Mouse (Mus musculus): ENCODE data around the gene Snap91. TPM values are rescaled to one million over a fixed set of nuclear protein-coding genes. Genes with fewer than 3 reads are reported as not detected.

Snap91 gene
- polyA plus RNA-seq, 1 experiment from 2014 or later, result 4.0 TPM

- no peak overlapping the region for H3K4me3 ChIP-seq (ENCODE audit: low read depth, low read length)
- peak overlapping the region; percentile 58; the same call in 1 of the 2 replicates for H3K4me2 ChIP-seq (replicated peaks; ENCODE audit: low read depth)
- TF ChIP-seq CTCF (IDR thresholded peaks at IDR 0.05; ENCODE audit: low read depth), result no peak
- no peaks in the 10 kb centered on the region for H3K9me3 ChIP-seq (ENCODE audit: control insufficient read depth)
- WGBS, result 42% methylated on average over 5 of the region's 5 CpGs
- no peak overlapping the region for H3K27ac ChIP-seq (ENCODE audit: low read depth, low read length)
- ATAC-seq, result no peak
- H3K27me3 ChIP-seq (replicated peaks; ENCODE audit: control insufficient read depth, insufficient read depth, low read length), result peaks cover 5% of the 10 kb centered on the region; the same call in 1 of the 2 replicates
- H3K36me3 ChIP-seq (ENCODE audit: control insufficient read depth, insufficient read depth), result no peaks in the 10 kb centered on the region
- H3K4me1 ChIP-seq (replicated peaks; ENCODE audit: control insufficient read depth, insufficient read depth, low read length), result no peaks in the 10 kb centered on the region
- no peak overlapping the region for H3K9ac ChIP-seq (ENCODE audit: low read depth, low read length)
These were observed 136.4 kb downstream of the Snap91 start for GRCm38 (mm10) chr9:86744041-86744440.

- Histone ChIP-seq H3K4me2 (replicated peaks; ENCODE audit: low read depth) (peak within 1 kb of the TSS; percentile 58), H3K27ac (ENCODE audit: low read depth, low read length) (no peak within 1 kb of the TSS), H3K9me3 (ENCODE audit: control insufficient read depth) (no peaks in the 10 kb centered on the region), H3K9ac (ENCODE audit: low read depth, low read length) (no peak within 1 kb of the TSS), H3K36me3 (ENCODE audit: control insufficient read depth, insufficient read depth) (no peaks in the 10 kb centered on the region), H3K4me1 (replicated peaks; ENCODE audit: control insufficient read depth, insufficient read depth, low read length) (no peaks in the 10 kb centered on the region), H3K4me3 (ENCODE audit: low read depth, low read length) (peak within 1 kb of the TSS; percentile 22), H3K27me3 (replicated peaks; ENCODE audit: control insufficient read depth, insufficient read depth, low read length) (peaks cover 5% of the 10 kb centered on the region; the same call in 1 of the 2 replicates)
- no peak for ATAC-seq
- 6% methylated on average over 19 of the region's 19 CpGs for WGBS
- TF ChIP-seq CTCF (IDR thresholded peaks at IDR 0.05; ENCODE audit: low read depth), result peak; percentile 46
These were observed 137.2 kb downstream of the Snap91 start, which contains the start of gene Prss35 for GRCm38 (mm10) chr9:86742959-86743911. Gene Prss35, plus strand, starts transcription at chr9:86743649.

- no peak overlapping the region for H3K4me3 ChIP-seq (ENCODE audit: low read depth, low read length)
- H3K36me3 ChIP-seq (ENCODE audit: control insufficient read depth, insufficient read depth), result no peaks in the 10 kb centered on the region
- no peak for TF ChIP-seq CTCF (IDR thresholded peaks at IDR 0.05; ENCODE audit: low read depth)
- no peaks in the 10 kb centered on the region for H3K4me1 ChIP-seq (replicated peaks; ENCODE audit: control insufficient read depth, insufficient read depth, low read length)
- H3K27ac ChIP-seq (ENCODE audit: low read depth, low read length), result no peak overlapping the region
- H3K9me3 ChIP-seq (ENCODE audit: control insufficient read depth), result no peaks in the 10 kb centered on the region
- H3K4me2 ChIP-seq (replicated peaks; ENCODE audit: low read depth), result no peak overlapping the region
- ATAC-seq, result no peak
- WGBS, result 45% methylated on average over 3 of the region's 3 CpGs
- peaks cover 5% of the 10 kb centered on the region; the same call in 1 of the 2 replicates for H3K27me3 ChIP-seq (replicated peaks; ENCODE audit: control insufficient read depth, insufficient read depth, low read length)
- no peak overlapping the region for H3K9ac ChIP-seq (ENCODE audit: low read depth, low read length)
These were observed 140.5 kb downstream of the Snap91 start for GRCm38 (mm10) chr9:86739971-86740370.

GRCm38 (mm10) chr9:86738801-86739200, 141.7 kb downstream of the Snap91 start:
- H3K4me3 ChIP-seq (ENCODE audit: low read depth, low read length), result no peak overlapping the region
- no peak for ATAC-seq
- no peak overlapping the region for H3K4me2 ChIP-seq (replicated peaks; ENCODE audit: low read depth)
- H3K27ac ChIP-seq (ENCODE audit: low read depth, low read length), result no peak overlapping the region
- H3K36me3 ChIP-seq (ENCODE audit: control insufficient read depth, insufficient read depth), result no peaks in the 10 kb centered on the region
- 93% methylated on average over 8 of the region's 8 CpGs for WGBS
- TF ChIP-seq CTCF (IDR thresholded peaks at IDR 0.05; ENCODE audit: low read depth), result no peak
- no peaks in the 10 kb centered on the region for H3K4me1 ChIP-seq (replicated peaks; ENCODE audit: control insufficient read depth, insufficient read depth, low read length)
- H3K9me3 ChIP-seq (ENCODE audit: control insufficient read depth), result no peaks in the 10 kb centered on the region
- H3K27me3 ChIP-seq (replicated peaks; ENCODE audit: control insufficient read depth, insufficient read depth, low read length), result no peaks in the 10 kb centered on the region
- no peak overlapping the region for H3K9ac ChIP-seq (ENCODE audit: low read depth, low read length)

- no peaks in the 10 kb centered on the region for H3K27me3 ChIP-seq (replicated peaks; ENCODE audit: control insufficient read depth, insufficient read depth, low read length)
- no peak overlapping the region for H3K27ac ChIP-seq (ENCODE audit: low read depth, low read length)
- ATAC-seq, result no peak
- no peaks in the 10 kb centered on the region for H3K9me3 ChIP-seq (ENCODE audit: control insufficient read depth)
- no peak overlapping the region for H3K9ac ChIP-seq (ENCODE audit: low read depth, low read length)
- H3K4me2 ChIP-seq (replicated peaks; ENCODE audit: low read depth), result no peak overlapping the region
- WGBS, result 91% methylated on average over 1 of the region's 1 CpGs
- no peaks in the 10 kb centered on the region for H3K36me3 ChIP-seq (ENCODE audit: control insufficient read depth, insufficient read depth)
- H3K4me1 ChIP-seq (replicated peaks; ENCODE audit: control insufficient read depth, insufficient read depth, low read length), result no peaks in the 10 kb centered on the region
- TF ChIP-seq CTCF (IDR thresholded peaks at IDR 0.05; ENCODE audit: low read depth), result no peak
- no peak overlapping the region for H3K4me3 ChIP-seq (ENCODE audit: low read depth, low read length)
These were observed 142.4 kb downstream of the Snap91 start for GRCm38 (mm10) chr9:86738067-86738466.

- Histone ChIP-seq H3K4me3 (ENCODE audit: low read depth, low read length) (no peak overlapping the region), H3K4me1 (replicated peaks; ENCODE audit: control insufficient read depth, insufficient read depth, low read length) (no peaks in the 10 kb centered on the region), H3K4me2 (replicated peaks; ENCODE audit: low read depth) (no peak overlapping the region), H3K9me3 (ENCODE audit: control insufficient read depth) (no peaks in the 10 kb centered on the region), H3K36me3 (ENCODE audit: control insufficient read depth, insufficient read depth) (no peaks in the 10 kb centered on the region), H3K27me3 (replicated peaks; ENCODE audit: control insufficient read depth, insufficient read depth, low read length) (no peaks in the 10 kb centered on the region), H3K27ac (ENCODE audit: low read depth, low read length) (no peak overlapping the region), H3K9ac (ENCODE audit: low read depth, low read length) (no peak overlapping the region)
- TF ChIP-seq CTCF (IDR thresholded peaks at IDR 0.05; ENCODE audit: low read depth), result no peak
- no peak for ATAC-seq
- WGBS, result 85% methylated on average over 4 of the region's 4 CpGs
These were observed 143.5 kb downstream of the Snap91 start for GRCm38 (mm10) chr9:86736991-86737390.
